Mouse (Mus musculus) spleen, adult 2 months (tissue): ENCODE measurements around the gene Med22. TPM values are rescaled to one million over a fixed set of nuclear protein-coding genes. Genes with fewer than 3 reads are reported as not detected.

Experiments used
- DNase-seq, 2 experiments: peaks; one replicate each; pipeline versions ENCODE4 v3.0.0 to v3.0.0-alpha.2; 2012 to 2021; ENCODE audit warnings: low spot score in 2 of 2, low read depth in 1 of 2
- H3K27ac ChIP-seq: fragments of 200-500 bp; 2 replicates; pipeline ENCODE4 v1.5.1; 2012; ENCODE audit warnings: low read length, inconsistent platforms; ENCODE audit not compliant: insufficient read depth
- H3K27me3 ChIP-seq: fragments of 200-500 bp; 2 replicates; pipeline ENCODE4 v1.6.1; 2012; ENCODE audit warnings: mild to moderate bottlenecking, moderate library complexity, low read length, inconsistent platforms; ENCODE audit not compliant: control insufficient read depth, insufficient read depth
- H3K36me3 ChIP-seq: fragments of 200-500 bp; 2 replicates; pipeline ENCODE4 v1.6.1; 2012; ENCODE audit warnings: mild to moderate bottlenecking, low read length, inconsistent platforms; ENCODE audit not compliant: control insufficient read depth, insufficient read depth
- H3K4me1 ChIP-seq: fragments of 200-500 bp; 2 replicates; pipeline ENCODE4 v1.6.1; 2011; ENCODE audit warnings: inconsistent platforms; ENCODE audit not compliant: control insufficient read depth, insufficient read depth, insufficient read length
- H3K4me3 ChIP-seq: fragments of 200-500 bp; 2 replicates; pipeline ENCODE4 v1.5.1; 2011; ENCODE audit warnings: mild to moderate bottlenecking, inconsistent platforms; ENCODE audit not compliant: insufficient read depth, insufficient read length; ENCODE audit errors: extremely low read depth
- CTCF ChIP-seq: fragments of 200-500 bp; IDR thresholded peaks from 2 replicates; pipeline ENCODE4 v1.5.1; 2011; ENCODE audit warnings: mild to moderate bottlenecking, inconsistent platforms; ENCODE audit not compliant: insufficient read depth, insufficient read length, insufficient replicate concordance; ENCODE audit errors: extremely low read depth
- POLR2A ChIP-seq: fragments of 200-500 bp; IDR thresholded peaks from 2 replicates; pipeline ENCODE4 v1.6.1; 2011; ENCODE audit warnings: low read depth, low read length, inconsistent platforms
- WGBS: fragments of 180-500 bp; shearing (Covaris S2); methylation state at CpG from one replicate; pipeline ENCODE4 v1.1.7; 2018; 5-methylcytosine and 5-hydroxymethylcytosine counted together
- polyA plus RNA-seq: library from polyadenylated mRNA; depleted of rRNA; stranded (reverse); fragments of >200 nt; gene quantifications from 2 replicates; pipeline ENCODE4 v1.2.3, GENCODE M21; 2012; rRNA removed

The Med22 gene
- polyA plus RNA-seq, 1 experiment: 18.6 TPM

- no peaks in the 10 kb centered on the region for H3K27me3 ChIP-seq
- no peaks in the 10 kb centered on the region for H3K36me3 ChIP-seq
- H3K4me3 ChIP-seq: no peak overlapping the region
- no peak for DNase-seq
- no peak overlapping the region for H3K27ac ChIP-seq
- TF ChIP-seq POLR2A (no peak), CTCF (no peak)
- no peaks in the 10 kb centered on the region for H3K4me1 ChIP-seq
- 64% methylated on average over 6 of the region's 6 CpGs for WGBS
Observed at GRCm38 (mm10) chr2:26870666-26871065, 39.8 kb downstream of the Med22 start.

- TF ChIP-seq POLR2A: no peak
- TF ChIP-seq CTCF: no peak
- no peak within 1 kb of the TSS for H3K4me3 ChIP-seq
- DNase-seq: no peak
- H3K27ac ChIP-seq: no peak within 1 kb of the TSS
- no peaks in the 10 kb centered on the region for H3K27me3 ChIP-seq
- H3K36me3 ChIP-seq: no peaks in the 10 kb centered on the region
- no peaks in the 10 kb centered on the region for H3K4me1 ChIP-seq
- WGBS: 64% methylated on average over 3 of the region's 3 CpGs
Observed at GRCm38 (mm10) chr2:26864879-26865278, 45.6 kb downstream of the Med22 start, which contains the start of gene Abo. TSS of gene Abo (minus strand) at chr2:26864979.

- 18% methylated on average over 3 of the region's 3 CpGs for WGBS
Observed at GRCm38 (mm10) chr2:26862856-26863255, 47.6 kb downstream of the Med22 start.

More at GRCm38 (mm10) chr2:26862856-26863255, 47.6 kb downstream of the Med22 start:
- Histone ChIP-seq H3K36me3 (no peaks in the 10 kb centered on the region), H3K27me3 (no peaks in the 10 kb centered on the region), H3K27ac (no peak overlapping the region), H3K4me1 (no peaks in the 10 kb centered on the region), H3K4me3 (no peak overlapping the region)
- no peak for TF ChIP-seq POLR2A
- no peak for TF ChIP-seq CTCF
- DNase-seq: no peak

Other genes starting within 250 kb of the Med22 start
- gene Lcn4, start 239.4 kb downstream of the Med22 start, polyA plus RNA-seq: 0.90 and 1.3 TPM in 2 replicates
- gene Abo, start 45.7 kb downstream of the Med22 start, polyA plus RNA-seq: not detected in 2 replicates
- gene Surf6, start 7.8 kb downstream of the Med22 start, polyA plus RNA-seq: 11.4 and 11.7 TPM in 2 replicates
- gene Rpl7a, start 87 bp upstream of the Med22 start, polyA plus RNA-seq: 496 and 521 TPM in 2 replicates
- 19.1 and 19.6 TPM in 2 replicates for gene Surf2, start 5.7 kb upstream of the Med22 start, polyA plus RNA-seq
- 35.5 and 43.5 TPM in 2 replicates for gene Surf1, start 5.9 kb upstream of the Med22 start, polyA plus RNA-seq
- 141 and 203 TPM in 2 replicates for gene Surf4, start 23.3 kb upstream of the Med22 start, polyA plus RNA-seq
- gene Stkld1, start 23.4 kb upstream of the Med22 start, polyA plus RNA-seq: 0.21 and 0.22 TPM in 2 replicates
- gene Rexo4, start 53.7 kb upstream of the Med22 start, polyA plus RNA-seq: 19.3 and 22.8 TPM in 2 replicates
- 1.9 and 2.4 TPM in 2 replicates for gene Adamts13, start 62.7 kb upstream of the Med22 start, polyA plus RNA-seq
- 29.9 and 31.2 TPM in 2 replicates for gene Cacfd1, start 99.2 kb upstream of the Med22 start, polyA plus RNA-seq
- 18.9 and 27.5 TPM in 2 replicates for gene Slc2a6, start 117.3 kb upstream of the Med22 start, polyA plus RNA-seq
- gene Mymk, start 161.5 kb upstream of the Med22 start, polyA plus RNA-seq: 0.47 and 0.67 TPM in 2 replicates
- 33.6 and 45.1 TPM in 2 replicates for gene Adamtsl2, start 168.7 kb upstream of the Med22 start, polyA plus RNA-seq
- gene Fam163b, start 231.8 kb upstream of the Med22 start, polyA plus RNA-seq: not detected in 2 replicates